Mouse (Mus musculus): Measurements from ENCODE around the gene Galnt13.
"Not testable (repeated sequence)": the region's sequence is repeated elsewhere in the genome, so short reads cannot be mapped to it uniquely, and the experiment has no call there.

Gene Galnt13

GRCm38 (mm10) chr2:54915088-54915670 is 479.1 kb downstream of the Galnt13 start:
- no peak for DNase-seq (ENCODE audit: low spot score in 2 of 2)

GRCm38 (mm10) chr2:54936369-54936768 is 500.3 kb downstream of the Galnt13 start:
- no peak for DNase-seq (ENCODE audit: low spot score in 2 of 2)

- DNase-seq (ENCODE audit: low spot score in 2 of 2): no peak
Measured at GRCm38 (mm10) chr2:54937306-54937705, 501.2 kb downstream of the Galnt13 start.

GRCm38 (mm10) chr2:54938075-54938474 is 502.0 kb downstream of the Galnt13 start:
- DNase-seq (ENCODE audit: low spot score in 2 of 2): no peak

GRCm38 (mm10) chr2:54943386-54943785 is 507.3 kb downstream of the Galnt13 start:
- DNase-seq (ENCODE audit: low spot score in 2 of 2): no peak

- DNase-seq (ENCODE audit: low spot score in 2 of 2): no peak
Measured at GRCm38 (mm10) chr2:54983839-54984238, 547.7 kb downstream of the Galnt13 start.

GRCm38 (mm10) chr2:55022539-55022938 is 586.4 kb downstream of the Galnt13 start:
- not testable (repeated sequence) for DNase-seq (ENCODE audit: low spot score in 2 of 2)

GRCm38 (mm10) chr2:55034610-55035009 is 598.5 kb downstream of the Galnt13 start:
- DNase-seq (ENCODE audit: low spot score in 2 of 2): no peak

GRCm38 (mm10) chr2:55065469-55066315 is 629.6 kb downstream of the Galnt13 start:
- no peak for DNase-seq (ENCODE audit: low spot score in 2 of 2)

GRCm38 (mm10) chr2:55085580-55085979 is 649.5 kb downstream of the Galnt13 start:
- DNase-seq (ENCODE audit: low spot score in 2 of 2): no peak

- DNase-seq (ENCODE audit: low spot score in 2 of 2): no peak
Measured at GRCm38 (mm10) chr2:55088034-55088433, 651.9 kb downstream of the Galnt13 start.

- no peak for DNase-seq (ENCODE audit: low spot score in 2 of 2)
Measured at GRCm38 (mm10) chr2:55090332-55090731, 654.2 kb downstream of the Galnt13 start.

- no peak for DNase-seq (ENCODE audit: low spot score in 2 of 2)
Measured at GRCm38 (mm10) chr2:55091495-55091894, 655.4 kb downstream of the Galnt13 start.

GRCm38 (mm10) chr2:55099100-55099499 is 663.0 kb downstream of the Galnt13 start:
- no peak for DNase-seq (ENCODE audit: low spot score in 2 of 2)

- no peak for DNase-seq (ENCODE audit: low spot score in 2 of 2)
Measured at GRCm38 (mm10) chr2:55101279-55101678, 665.2 kb downstream of the Galnt13 start.

GRCm38 (mm10) chr2:55103521-55103920 is 667.4 kb downstream of the Galnt13 start:
- no peak for DNase-seq (ENCODE audit: low spot score in 2 of 2)

- no peak for DNase-seq (ENCODE audit: low spot score in 2 of 2)
Measured at GRCm38 (mm10) chr2:55107828-55108227, 671.7 kb downstream of the Galnt13 start.

GRCm38 (mm10) chr2:55153089-55153488 is 717.0 kb downstream of the Galnt13 start:
- DNase-seq (ENCODE audit: low spot score in 2 of 2): no peak

- no peak for DNase-seq (ENCODE audit: low spot score in 2 of 2)
Measured at GRCm38 (mm10) chr2:55164781-55165180, 728.7 kb downstream of the Galnt13 start.
